Mouse (Mus musculus) spleen, adult 2 months (tissue): Measurements from ENCODE around the gene Cacna1i. TPM values are rescaled to one million over a fixed set of nuclear protein-coding genes. Genes with fewer than 3 reads are reported as not detected.

ENCODE experiments used
- DNase-seq, 2 experiments: peaks; one replicate each; pipeline versions ENCODE4 v3.0.0 to v3.0.0-alpha.2; 2012 to 2021; ENCODE audit warnings: low spot score in 2 of 2, low read depth in 1 of 2
- H3K27ac ChIP-seq: fragments of 200-500 bp; 2 replicates; pipeline ENCODE4 v1.5.1; 2012; ENCODE audit warnings: low read length, inconsistent platforms; ENCODE audit not compliant: insufficient read depth
- H3K27me3 ChIP-seq: fragments of 200-500 bp; 2 replicates; pipeline ENCODE4 v1.6.1; 2012; ENCODE audit warnings: mild to moderate bottlenecking, moderate library complexity, low read length, inconsistent platforms; ENCODE audit not compliant: control insufficient read depth, insufficient read depth
- H3K36me3 ChIP-seq: fragments of 200-500 bp; 2 replicates; pipeline ENCODE4 v1.6.1; 2012; ENCODE audit warnings: mild to moderate bottlenecking, low read length, inconsistent platforms; ENCODE audit not compliant: control insufficient read depth, insufficient read depth
- H3K4me1 ChIP-seq: fragments of 200-500 bp; 2 replicates; pipeline ENCODE4 v1.6.1; 2011; ENCODE audit warnings: inconsistent platforms; ENCODE audit not compliant: control insufficient read depth, insufficient read depth, insufficient read length
- H3K4me3 ChIP-seq: fragments of 200-500 bp; 2 replicates; pipeline ENCODE4 v1.5.1; 2011; ENCODE audit warnings: mild to moderate bottlenecking, inconsistent platforms; ENCODE audit not compliant: insufficient read depth, insufficient read length; ENCODE audit errors: extremely low read depth
- CTCF ChIP-seq: fragments of 200-500 bp; IDR thresholded peaks from 2 replicates; pipeline ENCODE4 v1.5.1; 2011; ENCODE audit warnings: mild to moderate bottlenecking, inconsistent platforms; ENCODE audit not compliant: insufficient read depth, insufficient read length, insufficient replicate concordance; ENCODE audit errors: extremely low read depth
- POLR2A ChIP-seq: fragments of 200-500 bp; IDR thresholded peaks from 2 replicates; pipeline ENCODE4 v1.6.1; 2011; ENCODE audit warnings: low read depth, low read length, inconsistent platforms
- WGBS: fragments of 180-500 bp; shearing (Covaris S2); methylation state at CpG from one replicate; pipeline ENCODE4 v1.1.7; 2018; 5-methylcytosine and 5-hydroxymethylcytosine counted together
- polyA plus RNA-seq: library from polyadenylated mRNA; depleted of rRNA; stranded (reverse); fragments of >200 nt; gene quantifications from 2 replicates; pipeline ENCODE4 v1.2.3, GENCODE M21; 2012

Gene Cacna1i
- polyA plus RNA-seq, 1 experiment: 18.9 TPM

GRCm38 (mm10) chr15:80289436-80289835 is 2.4 kb downstream of the Cacna1i start:
- H3K4me1 ChIP-seq: peaks cover 6% of the 10 kb centered on the region; the same call in 1 of the 2 replicates
- no peaks in the 10 kb centered on the region for H3K36me3 ChIP-seq
- DNase-seq: peak; percentile 74 to 81
- no peak overlapping the region for H3K4me3 ChIP-seq
- H3K27ac ChIP-seq: no peak overlapping the region
- 15% methylated on average over 10 of the region's 10 CpGs for WGBS
- TF ChIP-seq CTCF (peak; percentile 77; the same call in 1 of the 2 replicates), POLR2A (no peak)
- H3K27me3 ChIP-seq: peaks cover 25% of the 10 kb centered on the region

GRCm38 (mm10) chr15:80297146-80297545 is 10.1 kb downstream of the Cacna1i start:
- H3K27me3 ChIP-seq: no peaks in the 10 kb centered on the region
- no peak overlapping the region for H3K4me3 ChIP-seq
- TF ChIP-seq POLR2A: no peak
- no peak for TF ChIP-seq CTCF
- 87% methylated on average over 1 of the region's 1 CpGs for WGBS
- DNase-seq: no peak
- H3K4me1 ChIP-seq: no peaks in the 10 kb centered on the region
- H3K36me3 ChIP-seq: no peaks in the 10 kb centered on the region
- no peak overlapping the region for H3K27ac ChIP-seq

GRCm38 (mm10) chr15:80303779-80304178 is 16.7 kb downstream of the Cacna1i start:
- Histone ChIP-seq H3K4me1 (no peaks in the 10 kb centered on the region), H3K27ac (no peak overlapping the region), H3K27me3 (no peaks in the 10 kb centered on the region; the same call in 1 of the 2 replicates), H3K36me3 (no peaks in the 10 kb centered on the region), H3K4me3 (no peak overlapping the region)
- DNase-seq: no peak
- TF ChIP-seq CTCF: no peak
- no peak for TF ChIP-seq POLR2A
- WGBS: 83% methylated on average over 14 of the region's 14 CpGs

- WGBS: 90% methylated on average over 12 of the region's 12 CpGs
These were observed 17.1 kb downstream of the Cacna1i start for GRCm38 (mm10) chr15:80304188-80304587.

GRCm38 (mm10) chr15:80306146-80306545 is 19.1 kb downstream of the Cacna1i start:
- 37% methylated on average over 8 of the region's 8 CpGs for WGBS
- H3K4me3 ChIP-seq: no peak overlapping the region
- no peaks in the 10 kb centered on the region; the same call in 1 of the 2 replicates for H3K27me3 ChIP-seq
- no peak for DNase-seq
- TF ChIP-seq CTCF: no peak
- no peak for TF ChIP-seq POLR2A
- H3K4me1 ChIP-seq: no peaks in the 10 kb centered on the region
- no peak overlapping the region for H3K27ac ChIP-seq
- no peaks in the 10 kb centered on the region for H3K36me3 ChIP-seq

More at GRCm38 (mm10) chr15:80304188-80304587, 17.1 kb downstream of the Cacna1i start:
- TF ChIP-seq POLR2A: no peak
- no peak for TF ChIP-seq CTCF
- Histone ChIP-seq H3K4me1 (no peaks in the 10 kb centered on the region), H3K27ac (no peak overlapping the region), H3K4me3 (no peak overlapping the region), H3K36me3 (no peaks in the 10 kb centered on the region), H3K27me3 (no peaks in the 10 kb centered on the region; the same call in 1 of the 2 replicates)
- no peak for DNase-seq

- no peak for DNase-seq
- no peaks in the 10 kb centered on the region for H3K36me3 ChIP-seq
- no peaks in the 10 kb centered on the region for H3K27me3 ChIP-seq
- WGBS: 58% methylated on average over 7 of the region's 7 CpGs
- no peak overlapping the region for H3K4me3 ChIP-seq
- TF ChIP-seq CTCF (no peak), POLR2A (no peak)
- H3K27ac ChIP-seq: no peak overlapping the region
- H3K4me1 ChIP-seq: peaks cover 26% of the 10 kb centered on the region; the same call in 1 of the 2 replicates
These were observed 27.7 kb downstream of the Cacna1i start for GRCm38 (mm10) chr15:80314731-80315130.

- TF ChIP-seq POLR2A: no peak
- TF ChIP-seq CTCF: no peak
- peaks cover 33% of the 10 kb centered on the region; the same call in 1 of the 2 replicates for H3K4me1 ChIP-seq
- no peak overlapping the region for H3K4me3 ChIP-seq
- no peaks in the 10 kb centered on the region; the same call in 1 of the 2 replicates for H3K36me3 ChIP-seq
- no peak overlapping the region for H3K27ac ChIP-seq
- DNase-seq: no peak
- WGBS: 77% methylated on average over 6 of the region's 6 CpGs
- H3K27me3 ChIP-seq: no peaks in the 10 kb centered on the region
These were observed 30.1 kb downstream of the Cacna1i start for GRCm38 (mm10) chr15:80316966-80317634.
